Mouse (Mus musculus) ovary, postnatal 36 days (tissue): ENCODE results near the gene Cnn1.

Experiments used
- DNase-seq: peaks from one replicate; pipeline ENCODE4 v3.0.0; 2022; ENCODE audit warnings: low spot score, mixed read lengths

Gene Cnn1

DNA sequence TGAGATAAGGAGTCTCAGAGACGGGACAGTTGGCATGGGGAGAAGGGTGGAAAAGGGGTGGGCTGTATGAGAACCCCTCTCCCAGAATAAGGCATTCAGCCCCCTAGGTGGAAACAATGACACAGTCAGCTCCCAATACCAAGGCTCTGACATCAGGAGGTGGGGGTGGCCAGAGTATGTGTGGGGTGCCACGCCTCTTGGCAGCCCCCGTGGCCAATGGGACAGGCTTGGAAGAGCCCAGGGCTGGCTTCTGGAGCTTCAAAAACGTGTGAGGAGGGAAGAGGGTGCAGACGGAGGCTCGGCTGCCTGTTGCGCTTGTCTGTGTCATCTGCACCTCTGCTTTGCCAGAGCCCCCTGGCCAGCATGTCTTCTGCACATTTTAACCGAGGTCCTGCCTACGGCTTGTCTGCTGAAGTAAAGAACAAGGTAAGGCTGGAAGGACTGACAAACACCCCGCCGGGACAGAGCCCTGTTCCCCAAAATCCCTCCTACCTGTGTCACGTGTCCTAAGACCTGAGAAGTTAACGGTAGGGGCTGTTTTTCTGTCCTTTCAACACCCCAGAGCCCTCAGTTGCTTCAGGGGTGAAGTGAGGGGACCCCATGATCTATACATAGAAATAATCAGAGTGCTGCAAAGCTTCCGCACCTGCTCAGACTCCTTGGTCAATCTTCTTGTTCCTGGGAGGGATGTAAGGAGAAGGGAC, at the start of gene Cnn1:
Gene Cnn1 (plus strand): TSS at position 224 of the 704 bp plus-strand sequence.
- DNase-seq, result peak; percentile 26

DNA sequence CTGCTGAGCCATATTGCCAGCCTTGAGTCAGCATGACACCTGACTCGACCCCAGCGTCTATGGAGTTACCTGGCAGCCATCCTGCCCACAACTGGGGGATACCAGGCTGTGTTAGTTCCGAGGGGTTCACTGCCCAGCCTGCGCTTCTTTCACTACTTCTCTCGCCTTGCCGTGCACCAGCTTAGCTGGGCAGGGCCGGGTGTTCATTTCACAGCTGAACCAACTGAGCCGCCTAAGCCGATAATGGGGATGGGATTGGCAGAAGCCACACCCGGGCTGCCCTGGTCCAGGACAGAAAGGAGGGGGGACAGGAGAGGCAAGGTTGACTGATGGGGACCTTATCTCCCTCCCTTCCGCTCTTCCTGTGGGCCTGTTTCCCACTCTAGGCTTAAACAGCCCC, 49.7 kb upstream of the Cnn1 start:
- DNase-seq, result no peak

DNA sequence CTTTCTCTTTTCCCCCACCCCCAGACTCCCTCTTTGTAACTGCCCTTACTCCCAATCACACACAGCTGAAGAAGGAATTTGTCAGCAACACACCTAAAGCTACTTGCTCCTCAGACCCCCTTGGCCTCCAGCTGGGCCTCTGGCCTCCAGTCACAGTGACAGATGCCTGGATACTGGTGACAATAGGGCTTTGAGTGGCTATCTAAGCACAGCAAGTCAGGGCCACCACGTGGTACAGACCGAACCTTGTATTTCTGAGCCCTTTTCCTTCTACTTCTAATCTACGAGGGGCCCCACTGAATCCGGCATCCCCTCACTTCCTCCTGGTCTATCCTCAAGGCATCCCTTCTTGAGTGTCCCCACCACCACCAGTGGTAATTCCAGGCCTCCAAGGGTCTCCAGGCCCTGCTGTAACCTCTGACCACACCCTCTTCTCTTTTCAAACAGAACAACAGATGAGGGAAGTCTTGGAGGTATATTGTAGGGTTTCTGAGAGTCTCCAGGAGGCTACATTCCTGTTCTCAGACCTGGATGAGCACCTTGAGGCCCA, 49.2 kb upstream of the Cnn1 start:
- no peak for DNase-seq

DNA sequence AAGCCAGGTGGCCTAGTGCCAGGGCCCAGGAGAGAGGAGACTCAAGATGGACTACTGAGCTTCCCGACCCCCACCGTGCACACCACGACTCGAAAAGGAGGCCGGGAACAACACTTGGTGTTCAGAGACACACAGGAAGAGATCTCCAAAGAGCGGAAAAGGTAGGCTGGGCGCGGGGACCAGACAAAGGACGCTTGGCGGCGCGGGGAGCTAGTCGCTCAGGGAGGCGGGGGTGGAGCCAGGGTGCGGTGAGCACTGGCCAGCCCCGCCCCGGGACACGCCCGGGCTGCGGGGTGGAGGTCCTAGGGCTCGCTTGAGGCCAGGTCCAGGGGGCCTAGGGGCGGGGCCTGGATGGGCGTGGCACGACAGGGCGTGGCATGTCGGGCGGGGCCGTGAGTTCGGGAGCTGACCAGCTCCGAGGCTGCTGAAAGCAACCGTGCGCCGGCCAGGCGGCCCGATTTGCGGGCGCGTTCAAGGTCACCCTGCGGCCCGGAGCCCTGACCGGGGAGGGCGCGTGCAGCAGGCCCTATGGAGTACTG, 48.6 kb upstream of the Cnn1 start:
- DNase-seq, result peak; percentile 72

DNA sequence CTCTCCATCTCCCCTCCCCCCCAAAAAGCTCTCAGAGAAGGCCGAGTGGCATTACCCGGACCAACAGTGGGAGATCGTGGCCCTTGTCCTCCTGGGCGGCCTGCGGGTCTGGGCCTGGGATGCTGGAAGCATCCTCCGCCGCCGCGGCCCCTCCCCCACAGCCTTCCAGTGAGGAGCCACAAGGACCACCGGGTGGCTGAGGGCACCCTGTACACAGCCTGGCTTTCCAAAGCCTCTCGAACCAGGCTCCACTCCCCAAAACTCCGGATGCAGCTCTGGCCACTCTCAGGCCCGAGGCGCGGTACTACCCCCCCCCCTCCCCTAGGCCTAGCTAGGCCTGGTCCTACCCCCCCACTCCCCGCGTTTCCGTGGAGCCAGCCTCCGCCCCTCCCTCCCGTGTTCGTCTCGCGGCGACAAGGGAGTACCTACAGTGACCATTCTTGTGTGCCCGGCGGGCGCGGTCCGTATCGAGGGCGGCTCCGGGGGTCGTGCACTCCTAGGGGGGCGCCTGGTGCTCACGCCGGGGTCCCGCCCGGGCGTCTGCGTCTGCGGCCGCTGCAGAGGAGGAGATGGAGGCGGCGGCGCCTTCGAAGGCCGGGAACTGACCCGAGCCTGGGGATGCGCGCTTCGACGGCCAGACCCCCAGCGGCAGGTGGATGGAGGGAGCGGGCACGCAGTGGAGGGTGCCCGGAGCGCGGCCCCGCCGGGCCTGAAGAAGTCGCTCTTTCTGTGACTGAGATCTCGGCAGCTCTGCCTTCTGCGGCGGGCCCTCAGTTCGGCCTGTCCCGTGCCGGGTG, 47.7 kb upstream of the Cnn1 start:
- no peak for DNase-seq

DNA sequence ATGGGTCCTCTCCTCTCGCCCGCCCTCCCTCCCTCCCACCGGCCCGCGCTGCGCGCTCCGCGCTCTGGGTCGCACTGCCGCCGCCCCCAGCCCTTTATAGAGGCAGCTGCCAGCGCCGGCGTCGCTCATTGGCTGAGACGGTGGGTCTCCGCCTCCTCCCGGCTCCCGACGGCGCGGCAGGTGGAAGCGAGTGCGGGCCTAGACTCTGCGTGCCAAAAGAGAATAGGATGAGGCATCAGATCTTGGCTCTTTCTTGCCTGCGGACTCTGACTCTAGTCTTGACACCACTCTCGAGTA, 47.1 kb upstream of the Cnn1 start, which contains the start of gene Elavl3:
Gene Elavl3 (minus strand): TSS at position 66 of the 297 bp plus-strand sequence.
- DNase-seq, result no peak

DNA sequence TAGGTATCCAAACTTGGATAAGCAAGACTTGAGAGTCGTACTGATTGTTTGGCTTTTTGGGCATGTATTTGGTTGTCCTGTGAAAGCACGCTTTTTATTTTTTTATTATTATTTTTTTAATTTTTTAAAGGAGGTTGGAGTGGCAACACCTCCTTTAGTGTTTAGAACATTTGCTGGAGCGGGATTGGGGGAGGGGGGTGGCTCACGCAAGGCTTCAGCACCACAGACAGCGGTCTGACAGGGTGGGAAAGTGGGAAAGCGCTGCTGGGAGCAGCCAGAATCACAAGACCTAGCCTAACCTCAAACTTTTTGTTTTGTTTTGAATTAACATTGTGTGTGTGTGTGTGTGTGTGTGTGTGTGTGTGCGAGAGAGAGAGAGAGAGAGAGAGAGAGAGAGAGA, 45.4 kb upstream of the Cnn1 start:
- DNase-seq, result no peak

DNA sequence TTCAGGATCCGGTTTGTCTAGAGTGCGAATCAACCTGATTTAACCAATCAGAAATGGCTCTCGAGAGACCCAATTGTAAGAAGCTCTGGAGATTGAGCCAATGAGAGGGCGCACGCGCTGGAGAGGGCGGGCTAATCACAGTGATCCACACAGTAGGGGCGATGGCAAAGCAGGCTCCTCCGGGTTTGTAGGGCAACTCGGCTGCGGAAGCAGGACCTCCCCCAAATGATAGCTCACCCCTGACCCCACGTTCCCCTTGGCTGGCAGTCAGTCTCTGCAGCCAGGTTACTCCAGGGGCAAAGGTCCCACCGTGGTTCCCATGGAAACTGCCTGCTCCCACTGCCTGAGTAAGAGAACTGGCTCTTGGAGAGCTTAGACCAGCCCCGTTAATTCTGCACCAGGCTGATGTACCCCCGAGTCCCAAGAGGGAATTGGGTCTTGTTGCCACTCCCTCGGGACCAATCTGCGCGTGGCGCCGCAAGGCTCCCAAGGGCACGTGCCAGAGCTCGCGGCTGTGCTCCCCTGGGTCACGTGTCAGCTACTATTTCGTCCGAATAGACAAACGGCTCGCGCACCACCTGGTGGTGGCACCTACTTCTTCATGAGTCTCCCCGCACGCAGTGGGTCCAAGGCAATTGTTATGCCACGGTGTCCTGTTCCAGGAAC, 44.5 kb upstream of the Cnn1 start:
- peak; percentile 61 for DNase-seq

DNA sequence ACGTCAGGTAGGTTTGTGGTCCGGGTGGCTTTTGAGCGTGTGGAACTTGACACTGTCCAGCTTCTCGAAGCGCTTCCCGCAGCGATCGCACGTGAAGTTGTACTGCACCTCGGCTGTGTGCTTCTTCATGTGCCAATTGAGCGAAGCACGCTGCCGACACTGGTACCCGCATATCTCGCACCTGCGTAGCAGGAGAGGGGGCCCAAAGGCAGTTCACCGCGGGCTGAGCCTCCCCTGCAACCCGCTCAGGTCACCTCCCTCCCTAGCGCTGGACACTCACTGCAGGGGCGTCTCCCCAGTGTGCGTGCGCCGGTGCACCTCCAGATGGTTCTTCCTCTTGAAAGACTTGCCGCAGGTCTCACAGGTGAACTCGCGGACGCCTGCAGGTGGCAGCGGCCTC, 43.3 kb upstream of the Cnn1 start:
- DNase-seq, result no peak

DNA sequence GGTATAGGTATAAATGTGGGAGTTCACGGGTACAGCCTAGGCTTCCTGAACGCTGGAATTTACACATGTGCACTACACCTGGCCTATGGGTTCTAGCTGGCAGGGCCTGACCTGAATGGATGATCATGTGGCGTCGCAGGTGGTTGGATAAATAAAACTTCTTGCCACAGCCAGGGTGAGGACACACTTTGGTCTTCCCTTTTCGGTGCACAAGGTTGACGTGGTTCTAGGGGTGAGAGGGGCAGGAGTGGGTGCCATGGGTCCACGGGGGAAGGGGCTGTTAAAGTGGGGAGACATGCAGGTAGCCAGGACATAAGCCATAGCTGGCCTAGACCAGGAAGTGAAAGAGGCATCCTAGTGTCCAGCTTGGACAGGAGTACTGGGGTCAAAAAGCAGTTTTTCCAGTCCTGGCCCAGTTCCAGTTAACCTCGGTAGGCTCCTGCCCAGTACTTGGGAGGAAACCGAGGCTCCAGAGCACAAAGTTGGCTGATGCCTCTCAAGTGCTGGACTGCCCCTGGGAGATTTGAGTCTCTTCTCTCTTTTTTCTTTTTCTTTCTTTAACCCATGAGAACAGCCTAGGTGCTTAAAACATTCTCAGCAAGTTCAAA, 42.6 kb upstream of the Cnn1 start:
- no peak for DNase-seq

DNA sequence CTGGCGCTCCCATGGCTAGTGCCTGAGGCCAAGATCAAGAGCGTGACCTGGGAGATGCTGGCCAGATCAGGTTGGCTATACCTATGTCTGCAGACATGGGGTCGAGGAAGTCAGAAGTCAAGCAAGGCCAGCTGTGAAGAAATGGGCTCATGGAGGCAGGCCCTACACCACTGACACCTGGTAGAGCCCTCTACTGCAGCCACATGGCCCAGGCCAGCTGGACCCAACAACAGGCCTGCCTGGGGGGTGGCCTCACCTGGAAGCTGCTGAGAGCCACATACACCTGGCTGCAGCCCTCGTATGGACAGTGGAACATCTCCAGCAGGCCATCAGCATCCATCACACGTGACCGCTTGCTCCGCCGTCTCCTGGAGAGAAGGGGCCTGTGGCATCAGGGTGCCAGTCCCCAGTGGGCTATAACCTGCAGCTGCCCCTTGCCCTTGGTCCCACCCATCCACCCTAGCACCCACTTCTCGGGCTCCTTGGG, 41.9 kb upstream of the Cnn1 start:
- DNase-seq, result no peak

DNA sequence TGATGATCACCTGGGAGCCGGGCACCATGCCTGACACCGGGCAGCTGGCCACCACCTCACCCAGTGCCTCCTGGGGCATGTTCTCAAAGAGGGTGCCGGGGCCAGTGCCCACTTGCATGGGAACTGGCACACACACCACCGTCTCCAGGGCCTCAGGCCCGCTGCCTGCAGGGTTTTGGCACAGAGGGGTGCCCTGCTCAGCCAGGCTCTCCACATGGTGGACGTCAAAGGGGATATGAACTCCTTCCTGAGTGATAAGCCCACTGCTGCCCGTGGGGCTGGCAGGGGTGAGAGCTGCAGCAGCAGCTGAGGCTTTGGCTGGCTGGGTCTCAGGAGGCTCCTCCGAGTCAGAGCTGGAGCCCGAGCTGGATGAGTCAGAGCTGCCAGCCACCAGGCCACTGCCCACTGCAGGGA, 41.0 kb upstream of the Cnn1 start:
- no peak for DNase-seq

DNA sequence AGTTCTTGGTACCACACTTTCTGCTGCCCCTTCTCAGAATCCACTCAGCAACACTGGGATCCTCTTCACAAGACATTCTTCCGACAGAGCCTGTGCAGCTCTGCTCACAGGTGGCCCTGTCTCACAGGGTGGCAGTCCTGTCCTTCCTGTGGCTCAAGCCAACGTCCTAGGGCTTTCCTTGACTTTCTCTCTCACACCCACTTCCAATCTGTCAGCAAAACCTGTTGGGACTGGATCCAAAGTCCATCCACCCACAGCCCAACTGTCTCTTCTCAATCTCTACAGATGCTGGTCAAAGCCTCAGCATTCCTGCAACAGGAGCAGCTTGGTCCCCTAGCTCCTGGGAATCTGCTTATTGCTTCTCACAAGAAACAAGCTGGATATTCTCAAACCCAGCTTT, 37.7 kb upstream of the Cnn1 start:
- DNase-seq, result no peak

DNA sequence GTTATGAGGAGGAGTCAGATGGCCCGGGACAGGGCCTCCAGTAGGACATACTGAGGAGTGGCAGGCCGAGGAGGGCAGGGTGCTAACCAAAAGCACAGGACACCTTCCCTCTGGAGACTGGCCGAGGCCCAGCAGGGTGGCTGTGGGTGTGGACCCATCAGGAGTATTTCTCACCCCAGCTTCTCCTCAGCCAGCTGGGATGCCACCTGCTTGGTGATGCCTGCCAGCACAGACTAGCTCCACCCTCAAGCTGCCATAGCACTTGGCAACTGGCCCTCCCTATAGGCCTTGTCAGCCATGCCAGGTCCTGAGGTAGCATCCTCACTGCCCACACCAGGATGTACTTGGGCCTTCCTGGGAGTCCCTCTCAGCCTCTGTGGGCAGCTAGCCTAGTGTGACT, 34.7 kb upstream of the Cnn1 start:
- DNase-seq, result no peak

DNA sequence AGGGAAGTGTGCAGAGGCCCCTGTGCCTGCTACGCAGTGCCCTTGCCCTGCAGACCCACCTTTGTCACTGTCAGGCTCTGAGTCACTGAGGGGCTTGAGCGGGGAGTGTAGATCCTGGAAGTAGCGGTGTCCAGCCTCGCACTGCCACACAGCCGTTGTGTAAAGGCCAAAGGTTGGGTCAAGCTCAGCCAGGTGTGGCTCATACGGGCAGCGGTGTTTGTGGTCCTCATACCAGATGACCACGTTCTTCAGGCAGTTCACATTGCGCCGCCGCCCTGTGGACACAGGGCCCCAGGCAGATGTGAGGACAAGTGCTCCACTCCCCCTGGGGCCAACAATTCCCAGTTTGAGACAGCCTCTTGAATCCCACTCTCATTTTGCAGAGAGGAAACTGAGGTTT, 33.4 kb upstream of the Cnn1 start:
- DNase-seq, result no peak

DNA sequence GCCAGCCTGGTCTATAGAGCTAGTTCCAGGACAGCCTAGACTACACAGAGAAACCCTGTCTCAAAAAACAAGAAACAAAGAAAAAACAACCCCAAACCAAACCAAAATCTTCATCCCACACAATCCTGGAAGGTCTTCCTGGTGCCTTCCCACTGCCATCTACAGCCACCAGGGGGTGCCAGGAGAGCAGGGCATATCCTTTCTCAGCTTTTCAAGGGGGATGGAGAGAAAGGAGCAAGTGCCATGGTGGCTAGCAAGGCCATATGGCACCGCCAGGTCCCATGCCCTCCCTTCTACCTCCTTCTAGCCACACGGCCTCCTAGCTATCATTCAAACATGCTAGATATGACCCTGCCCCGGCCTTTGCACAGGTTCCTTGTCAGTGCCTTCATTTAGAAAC, 32.6 kb upstream of the Cnn1 start:
- DNase-seq, result peak; percentile 55

DNA sequence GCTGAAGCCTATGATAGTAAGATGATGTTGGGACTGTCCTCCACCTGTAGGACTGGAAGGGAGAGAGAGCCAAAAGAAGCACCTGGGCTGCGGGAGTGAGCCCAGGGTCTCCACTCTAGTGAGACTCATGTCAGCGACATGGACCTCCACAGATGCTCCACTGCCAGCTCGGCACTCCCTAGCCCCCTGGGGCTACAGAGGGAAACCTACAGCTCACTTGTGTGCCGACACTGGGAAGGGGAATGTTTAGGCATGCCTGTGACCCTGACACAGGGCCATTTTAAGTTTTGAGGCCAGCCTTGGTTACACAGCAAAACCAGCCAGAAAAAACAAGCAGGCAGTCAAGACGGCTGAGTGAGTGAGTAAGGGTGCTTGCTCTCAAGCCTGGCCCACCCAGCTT, 31.8 kb upstream of the Cnn1 start:
- no peak for DNase-seq

DNA sequence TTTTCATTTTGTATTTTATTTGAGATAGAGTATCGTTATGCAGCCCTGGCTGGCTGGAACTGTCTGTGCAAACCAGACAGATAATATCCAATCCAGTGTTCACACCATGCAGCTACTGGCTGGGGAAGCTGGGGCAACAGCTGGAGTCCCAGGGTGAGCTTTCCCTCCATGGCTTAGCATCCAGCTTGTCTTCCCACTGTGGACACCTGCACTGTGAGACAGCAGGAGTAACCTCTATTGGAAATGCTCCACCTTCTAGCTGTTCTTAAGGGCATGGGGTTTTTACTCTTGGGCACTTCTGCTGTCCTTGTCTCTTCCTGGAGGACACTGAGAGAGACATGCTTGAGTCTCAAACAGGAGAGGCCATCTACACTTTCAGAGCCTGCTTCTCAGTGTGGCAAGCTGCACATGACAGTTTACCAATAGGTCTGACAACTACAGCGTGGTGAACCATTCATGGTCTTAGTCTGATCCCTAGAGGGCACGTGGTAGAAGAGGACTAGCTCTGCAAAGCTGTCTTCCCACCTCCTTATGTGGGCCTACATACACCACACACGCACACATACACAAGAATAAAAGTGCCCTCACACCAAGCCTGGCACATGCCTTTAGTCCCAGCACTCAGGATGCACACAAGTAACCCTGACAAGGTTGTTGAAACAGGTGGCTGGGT, 29.0 kb upstream of the Cnn1 start:
- no peak for DNase-seq

DNA sequence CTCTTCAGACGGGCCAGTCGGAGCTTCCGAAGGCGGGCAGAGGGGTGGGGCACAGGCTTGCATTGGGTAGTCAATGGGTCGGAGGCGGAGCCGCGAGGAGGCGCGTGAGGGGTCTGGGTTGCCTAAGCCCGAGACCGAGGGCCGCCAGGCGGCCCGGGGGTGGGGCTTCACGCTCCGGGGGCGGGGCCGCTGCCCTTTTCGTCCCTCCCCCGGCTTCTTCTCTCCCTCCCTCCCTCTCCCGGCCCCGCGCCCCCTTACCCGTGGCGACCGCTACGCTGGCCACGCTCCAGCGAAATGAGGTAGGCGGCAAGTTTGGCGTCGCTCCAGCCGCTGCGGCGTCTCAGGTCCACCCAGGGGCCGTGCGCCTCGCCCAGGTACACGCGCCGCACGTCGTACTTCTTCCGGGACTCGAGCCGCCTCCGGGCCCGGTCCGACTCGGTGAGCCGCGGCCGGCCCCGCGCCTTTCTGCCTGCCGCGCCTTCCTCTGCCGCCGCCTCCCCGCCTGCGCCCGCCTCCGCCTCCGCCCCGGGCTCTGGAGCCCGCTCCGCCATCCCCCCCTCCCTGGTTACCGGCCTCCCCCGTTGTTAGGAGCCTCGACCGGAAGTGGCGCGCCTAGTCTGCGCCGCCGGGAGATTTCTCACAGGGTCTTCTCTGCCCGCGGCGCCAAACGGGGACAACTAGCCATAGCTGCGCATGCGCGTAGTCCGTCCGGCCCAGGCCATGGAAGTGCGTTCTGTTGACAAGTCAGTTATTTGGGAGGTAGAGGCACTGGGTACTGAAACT, 28.0 kb upstream of the Cnn1 start, which contains the start of the genes Gm49318 and Zfp653:
Gene Gm49318 (minus strand): TSS at position 469 of the 783 bp plus-strand sequence.
Gene Zfp653 (minus strand): TSS at position 586 of the 783 bp plus-strand sequence.
- peak; percentile 96 for DNase-seq

DNA sequence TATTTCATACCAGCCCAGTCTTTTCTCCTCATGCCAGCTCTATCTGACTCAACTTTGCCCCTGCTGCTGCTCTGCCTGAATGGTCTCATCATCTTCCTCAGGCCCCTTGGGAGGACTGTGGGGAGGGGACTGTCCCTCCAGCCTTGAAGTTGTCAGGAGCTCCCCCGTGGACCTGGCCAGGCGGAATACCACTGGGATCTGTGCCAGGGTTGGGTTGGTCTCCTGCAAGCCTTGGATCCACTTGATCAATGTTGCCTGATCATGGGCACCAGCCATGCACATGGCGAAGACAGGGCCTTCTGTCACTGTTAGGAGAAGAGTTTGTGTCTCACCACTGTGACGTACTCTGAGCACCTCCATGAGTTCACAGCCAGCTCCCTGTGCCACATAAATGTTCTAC, 26.7 kb upstream of the Cnn1 start:
- DNase-seq, result no peak
